Mouse (Mus musculus): ENCODE measurements at regions not wholly inside any gene's neighbourhood (a gene's known extent, or its start where the extent isn't known, plus 50 kb on each side); places are given as distances from the start of the nearest gene placed in this dataset.

GRCm38 (mm10) chr7:63989736-63990135 lies 51.0 kb upstream of the Klf13 start:
- in situ Hi-C loops (cut with MboI; ENCODE audit: low pct_unique_long_range_greater_than_20kb in 1 of 2, low sequenced_read_pairs in 2 of 2, unreplicated experiment in 1 of 2), result no loop called here
